Mouse (Mus musculus) bone marrow macrophage, adult 2 months (primary cell): ENCODE results near the gene Olfr65. TPM values are rescaled to one million over a fixed set of nuclear protein-coding genes. Genes with fewer than 3 reads are reported as not detected.
A peak's percentile ranks its signal among the peaks of the same experiment; 100 is the strongest.

Source experiments
- H3K27ac ChIP-seq: 2 replicates; pipeline ENCODE4 v1.5.1; 2012; ENCODE audit warnings: low read depth, low read length; ENCODE audit not compliant: insufficient read depth
- H3K4me1 ChIP-seq: 2 replicates; pipeline ENCODE4 v1.6.1; 2012; ENCODE audit warnings: low read length; ENCODE audit not compliant: control insufficient read depth, insufficient read depth
- H3K4me3 ChIP-seq: 2 replicates; pipeline ENCODE4 v1.5.1; 2012; ENCODE audit warnings: mild to moderate bottlenecking, low read length, moderate library complexity; ENCODE audit not compliant: insufficient read depth
- CTCF ChIP-seq: IDR thresholded peaks from 2 replicates; pipeline ENCODE4 v1.5.1; 2012; ENCODE audit warnings: low read depth, mild to moderate bottlenecking, low read length, moderate library complexity
- POLR2A ChIP-seq: IDR thresholded peaks from 2 replicates; pipeline ENCODE4 v1.6.1; 2012; ENCODE audit warnings: mild to moderate bottlenecking, low read depth, low read length, borderline replicate concordance
- polyA plus RNA-seq: library from polyadenylated mRNA; stranded (reverse); fragments of >200 nt; gene quantifications from 2 replicates; pipeline ENCODE4 v1.2.4, GENCODE M21; 2012; ENCODE audit not compliant: missing spikeins, insufficient read depth, insufficient read length

Olfr65 gene
- polyA plus RNA-seq, 1 experiment = not detected

GRCm38 (mm10) chr7:103894385-103894784, 8.9 kb upstream of the Olfr65 start, which contains the start of gene Olfr64:
Olfr64 (minus strand) TSS chr7:103894485.
- TF ChIP-seq CTCF = no peak
- TF ChIP-seq POLR2A = no peak
- H3K4me3 ChIP-seq = no peak within 1 kb of the TSS
- no peak within 1 kb of the TSS for H3K27ac ChIP-seq
- no peaks in the 10 kb centered on the region for H3K4me1 ChIP-seq

GRCm38 (mm10) chr7:103910047-103910446, 6.8 kb downstream of the Olfr65 start:
- Histone ChIP-seq H3K4me1 (no peaks in the 10 kb centered on the region), H3K4me3 (no peak overlapping the region), H3K27ac (no peak overlapping the region)
- TF ChIP-seq CTCF = no peak
- no peak for TF ChIP-seq POLR2A

GRCm38 (mm10) chr7:103912969-103913511, 9.8 kb downstream of the Olfr65 start:
- TF ChIP-seq POLR2A (no peak), CTCF (no peak)
- H3K4me1 ChIP-seq = no peaks in the 10 kb centered on the region
- H3K27ac ChIP-seq = no peak overlapping the region
- no peak overlapping the region for H3K4me3 ChIP-seq

GRCm38 (mm10) chr7:103915338-103915737, 12.1 kb downstream of the Olfr65 start:
- Histone ChIP-seq H3K4me1 (no peaks in the 10 kb centered on the region), H3K4me3 (no peak overlapping the region), H3K27ac (no peak overlapping the region)
- TF ChIP-seq POLR2A = no peak
- TF ChIP-seq CTCF = no peak

- H3K27ac ChIP-seq = no peak within 1 kb of the TSS
- no peaks in the 10 kb centered on the region for H3K4me1 ChIP-seq
- no peak for TF ChIP-seq POLR2A
- TF ChIP-seq CTCF = no peak
- H3K4me3 ChIP-seq = no peak within 1 kb of the TSS
Observed at GRCm38 (mm10) chr7:103928525-103928924, 25.2 kb downstream of the Olfr65 start, which contains the start of gene Olfr631. Olfr631 (plus strand) TSS chr7:103928825.

DNA sequence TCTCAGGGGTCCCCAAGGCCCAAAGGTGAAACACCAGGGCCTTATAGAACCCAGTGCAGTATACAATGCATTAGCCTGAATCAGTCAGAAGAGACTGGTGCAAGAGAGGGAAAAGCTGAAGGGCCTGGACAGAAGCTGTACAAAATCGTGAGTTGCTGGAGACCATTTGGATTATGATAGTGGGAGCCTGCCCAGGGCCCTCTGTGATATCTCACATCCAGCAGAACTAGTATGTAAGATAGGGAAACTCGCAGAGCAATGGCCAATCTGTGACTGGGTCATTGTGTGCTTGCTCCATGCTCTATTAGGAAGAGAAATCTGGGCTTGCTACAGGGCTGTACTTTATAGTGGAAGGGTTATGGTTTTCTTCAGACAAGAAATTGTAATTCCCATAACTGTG, 31.0 kb downstream of the Olfr65 start, which contains the start of gene Olfr632:
Gene Olfr632 (plus strand): TSS at position 84 of the 400 bp plus-strand sequence.
- H3K27ac ChIP-seq = no peak within 1 kb of the TSS
- H3K4me3 ChIP-seq = no peak within 1 kb of the TSS
- no peaks in the 10 kb centered on the region for H3K4me1 ChIP-seq
- TF ChIP-seq POLR2A (no peak), CTCF (no peak)

DNA sequence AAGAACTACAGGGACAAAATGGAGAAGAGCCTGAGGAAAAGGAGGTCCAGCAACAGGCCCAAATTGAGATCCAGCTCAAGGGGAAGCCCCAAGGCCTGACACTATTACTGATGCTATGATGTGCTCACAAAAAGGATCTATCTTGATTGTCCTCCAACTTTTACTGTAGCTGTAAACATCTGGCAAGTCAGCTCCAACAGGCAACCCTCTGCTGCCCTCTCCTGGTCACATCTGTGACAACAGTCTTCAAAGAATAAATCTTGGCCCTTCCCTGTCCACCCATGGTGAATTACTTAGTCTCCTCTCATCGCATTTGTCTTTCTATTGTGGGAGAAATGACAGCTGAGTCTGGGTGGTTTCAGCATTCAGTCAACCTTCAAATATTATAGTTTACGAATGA, 39.4 kb downstream of the Olfr65 start:
- no peak overlapping the region for H3K4me3 ChIP-seq
- no peak overlapping the region for H3K27ac ChIP-seq
- TF ChIP-seq CTCF = peak; percentile 33; the same call in 1 of the 2 replicates
- TF ChIP-seq POLR2A = no peak
- no peaks in the 10 kb centered on the region for H3K4me1 ChIP-seq

DNA sequence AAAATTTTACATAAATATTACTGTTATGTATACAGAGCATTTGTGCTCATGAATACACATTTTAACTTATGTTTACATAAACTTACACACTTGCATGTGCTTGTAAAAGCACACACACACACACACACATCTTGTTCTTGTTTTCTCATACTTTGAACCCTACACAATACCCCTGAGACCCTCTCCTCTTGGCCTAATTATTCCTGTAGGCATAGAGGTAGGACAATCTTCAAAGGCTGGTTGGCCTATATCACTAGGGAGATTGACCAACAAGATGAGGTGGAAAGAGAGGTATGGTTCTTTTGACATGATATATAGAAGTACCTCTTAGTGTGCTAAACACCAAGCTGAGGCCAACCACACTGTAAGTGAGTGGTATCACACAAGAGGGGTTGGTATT, 40.9 kb downstream of the Olfr65 start, which contains the start of gene Olfr633:
Gene Olfr633 (plus strand): TSS at position 301 of the 400 bp plus-strand sequence.
- Histone ChIP-seq H3K27ac (no peak within 1 kb of the TSS), H3K4me3 (no peak within 1 kb of the TSS), H3K4me1 (no peaks in the 10 kb centered on the region)
- TF ChIP-seq CTCF (no peak), POLR2A (no peak)

Other genes with a start within 250 kb of the Olfr65 start
- gene Olfr623, start 239.8 kb upstream of the Olfr65 start, polyA plus RNA-seq = not detected in 2 replicates
- gene Olfr624, start 232.3 kb upstream of the Olfr65 start, polyA plus RNA-seq = not detected in 2 replicates
- not detected in 2 replicates for gene Olfr625-ps1, start 220.8 kb upstream of the Olfr65 start, polyA plus RNA-seq
- gene Olfr243, start 188.8 kb upstream of the Olfr65 start, polyA plus RNA-seq = not detected in 2 replicates
- not detected in 2 replicates for gene Olfr628, start 173.1 kb upstream of the Olfr65 start, polyA plus RNA-seq
- not detected in 2 replicates for gene Olfr629, start 158.5 kb upstream of the Olfr65 start, polyA plus RNA-seq
- gene Olfr630, start 146.2 kb upstream of the Olfr65 start, polyA plus RNA-seq = not detected in 2 replicates
- not detected in 2 replicates for gene Olfr69, start 131.9 kb upstream of the Olfr65 start, polyA plus RNA-seq
- not detected in 2 replicates for gene Olfr68, start 123.8 kb upstream of the Olfr65 start, polyA plus RNA-seq
- not detected in 2 replicates for gene Olfr67, start 111.7 kb upstream of the Olfr65 start, polyA plus RNA-seq
- gene Hbb-bt, start 89.5 kb upstream of the Olfr65 start, polyA plus RNA-seq = not detected in 2 replicates
- gene Hbb-bs, start 75.4 kb upstream of the Olfr65 start, polyA plus RNA-seq = not detected in 2 replicates
- gene Hbb-bh2, start 63.0 kb upstream of the Olfr65 start, polyA plus RNA-seq = not detected in 2 replicates
- gene Hbb-bh1, start 60.3 kb upstream of the Olfr65 start, polyA plus RNA-seq = not detected in 2 replicates
- not detected in 2 replicates for gene Hbb-y, start 50.3 kb upstream of the Olfr65 start, polyA plus RNA-seq
- gene Olfr66, start 17.2 kb upstream of the Olfr65 start, polyA plus RNA-seq = not detected in 2 replicates
- gene Olfr64, start 9.0 kb upstream of the Olfr65 start, polyA plus RNA-seq = not detected in 2 replicates
- gene Olfr631, start 25.3 kb downstream of the Olfr65 start, polyA plus RNA-seq = not detected in 2 replicates
- not detected in 2 replicates for gene Olfr632, start 30.9 kb downstream of the Olfr65 start, polyA plus RNA-seq
- not detected in 2 replicates for gene Olfr633, start 41.0 kb downstream of the Olfr65 start, polyA plus RNA-seq
- 0.13 TPM in 1 of 2 replicates, not detected in the other for gene Olfr635, start 67.7 kb downstream of the Olfr65 start, polyA plus RNA-seq
- gene Olfr638, start 95.3 kb downstream of the Olfr65 start, polyA plus RNA-seq = not detected in 2 replicates
- gene Olfr639, start 113.8 kb downstream of the Olfr65 start, polyA plus RNA-seq = 0.12 TPM in 1 of 2 replicates, not detected in the other
- gene Olfr640, start 122.1 kb downstream of the Olfr65 start, polyA plus RNA-seq = not detected in 2 replicates
- not detected in 2 replicates for gene Olfr641, start 132.0 kb downstream of the Olfr65 start, polyA plus RNA-seq
- gene Olfr642, start 149.2 kb downstream of the Olfr65 start, polyA plus RNA-seq = 0.17 TPM in 1 of 2 replicates, not detected in the other
- gene 4930516K23Rik, start 158.0 kb downstream of the Olfr65 start, polyA plus RNA-seq = not detected in 2 replicates
- gene Olfr644, start 168.4 kb downstream of the Olfr65 start, polyA plus RNA-seq = not detected in 2 replicates
- not detected in 2 replicates for gene Olfr645, start 182.0 kb downstream of the Olfr65 start, polyA plus RNA-seq
- gene Olfr646, start 201.4 kb downstream of the Olfr65 start, polyA plus RNA-seq = not detected in 2 replicates
- gene Ubqln5, start 226.3 kb downstream of the Olfr65 start, polyA plus RNA-seq = not detected in 2 replicates
- not detected in 2 replicates for gene Olfr643, start 233.9 kb downstream of the Olfr65 start, polyA plus RNA-seq
- not detected in 2 replicates for gene Ubqln3, start 239.8 kb downstream of the Olfr65 start, polyA plus RNA-seq
- gene Ubqlnl, start 247.1 kb downstream of the Olfr65 start, polyA plus RNA-seq = not detected in 2 replicates